Mouse (Mus musculus): Measurements from ENCODE around the gene Gm7257.

The Gm7257 gene

DNA sequence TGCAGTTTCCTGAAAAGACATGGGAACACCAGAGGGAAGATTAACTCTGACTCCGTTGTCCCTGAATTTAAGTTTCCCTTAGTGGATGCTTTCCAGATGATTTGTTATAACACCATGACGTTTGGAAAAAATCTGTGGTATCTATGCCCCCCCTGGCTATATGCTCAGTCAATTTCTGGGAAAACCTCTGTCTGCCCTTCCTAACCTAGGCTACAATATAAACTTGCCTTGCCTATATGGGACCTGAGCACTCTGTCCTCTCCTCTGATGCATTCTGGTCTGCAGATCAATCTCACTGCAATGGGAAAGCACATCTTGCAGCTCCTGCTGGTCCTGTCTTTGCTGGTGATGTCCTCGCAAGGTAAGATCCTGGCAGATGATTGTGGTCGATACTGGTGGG lies at the start of gene Gm7257:
Gene Gm7257, plus strand, starts transcription at position 301 of the 400 bp plus-strand sequence.
- DNase-seq (ENCODE audit: low read depth): no peak

DNA sequence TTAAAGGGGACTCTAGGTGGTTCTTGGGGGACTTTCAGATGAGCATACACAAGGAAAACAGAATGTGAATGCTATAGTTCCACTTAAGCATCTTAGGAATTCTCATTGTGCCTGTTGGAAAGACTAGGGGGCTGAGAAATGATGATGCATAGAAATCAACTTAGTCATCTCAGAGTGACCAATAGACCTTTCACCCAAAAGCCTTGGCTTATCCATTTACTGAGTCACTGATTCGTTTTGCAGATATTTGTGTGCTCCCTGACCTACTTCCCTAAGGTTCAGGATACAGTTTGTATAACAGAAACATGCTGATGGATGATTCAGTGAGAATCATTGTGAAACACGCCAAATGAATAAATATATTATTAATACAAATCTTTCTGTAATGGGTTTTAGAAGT lies 28.7 kb upstream of the Gm7257 start:
- DNase-seq (ENCODE audit: low read depth): no peak

DNA sequence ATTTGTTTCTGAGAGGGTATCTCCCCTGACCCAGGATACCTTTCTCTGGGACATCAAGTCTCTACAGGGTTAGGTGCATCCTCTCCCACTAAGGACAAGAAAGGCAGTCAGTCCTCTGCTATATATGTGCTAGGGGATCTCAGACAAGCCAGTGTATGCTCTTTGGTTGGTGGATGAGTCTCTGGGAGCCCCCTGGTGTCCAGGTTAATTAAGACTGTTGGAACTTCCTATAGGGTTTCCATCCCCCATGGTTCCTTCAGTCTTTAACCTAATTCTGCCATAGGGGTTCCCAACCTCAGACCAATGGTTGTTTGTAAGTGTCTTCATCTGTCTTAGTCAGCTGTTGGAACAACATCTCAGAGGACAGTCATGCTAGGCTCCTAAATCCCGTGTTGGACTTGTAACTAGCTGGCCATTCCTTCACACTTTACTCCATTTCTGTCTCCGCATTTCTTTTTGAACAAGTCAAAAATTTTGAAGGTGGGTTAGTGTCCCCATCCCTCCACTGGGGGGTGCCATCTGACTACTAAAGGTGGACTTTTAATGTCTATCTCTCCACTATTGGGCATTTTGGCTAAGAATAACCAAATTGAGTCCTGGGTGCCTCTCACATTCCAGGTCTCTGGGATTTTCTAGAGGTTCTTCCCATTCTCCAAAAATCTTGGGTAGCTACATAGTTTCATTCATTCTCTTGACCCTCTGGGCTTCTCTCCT lies 3.5 kb downstream of the Gm7257 start:
- DNase-seq (ENCODE audit: low read depth): peak; percentile 32

DNA sequence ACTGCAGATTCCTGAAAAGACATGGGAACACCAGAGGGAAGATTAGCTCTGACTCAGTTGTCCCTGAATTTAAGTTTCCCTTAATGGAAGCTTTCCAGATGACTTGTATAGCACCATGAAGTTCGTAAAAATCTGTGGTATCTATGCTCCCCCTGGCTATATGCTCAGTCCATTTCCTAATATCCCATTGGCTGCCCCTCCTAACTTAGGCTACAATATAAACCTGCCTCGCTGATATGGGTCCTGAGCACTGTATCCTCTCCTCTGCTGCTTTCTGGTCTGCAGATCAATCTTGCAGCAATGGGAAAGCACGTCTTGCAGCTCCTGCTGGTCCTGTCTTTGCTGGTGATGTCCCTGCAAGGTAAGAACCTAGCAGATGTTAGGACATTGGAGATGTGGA lies 43.7 kb downstream of the Gm7257 start, which contains the start of gene Gm9513:
Gene Gm9513, plus strand, starts transcription at position 301 of the 400 bp plus-strand sequence.
- no peak for DNase-seq (ENCODE audit: low read depth)

All from NIH3T3 (cell line).